Mouse (Mus musculus): ENCODE measurements around the gene Brk1. TPM values are rescaled to one million over a fixed set of nuclear protein-coding genes. Genes with fewer than 3 reads are reported as not detected.

Gene Brk1
- polyA plus RNA-seq, 1 experiment from 2014 or later = 201 TPM

DNA sequence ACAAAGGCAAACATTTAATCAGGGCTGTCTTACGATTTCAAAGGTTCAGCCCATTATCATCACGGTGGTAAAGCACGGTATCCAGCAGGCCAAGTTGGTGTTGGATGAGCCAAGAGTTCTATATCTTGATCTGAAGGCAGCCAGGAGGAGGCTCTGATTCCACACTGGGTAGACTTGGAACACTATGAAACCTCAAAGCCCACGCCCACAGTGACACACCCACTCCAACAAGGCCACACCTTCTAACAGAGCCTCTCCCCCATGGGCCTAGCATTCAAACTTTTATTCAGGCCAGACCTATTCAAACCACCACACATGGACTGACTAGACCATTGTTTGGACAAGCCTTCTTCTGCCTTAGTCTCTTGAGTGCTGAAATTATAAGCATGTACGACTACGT lies 1.8 kb upstream of the Brk1 start:
- Histone ChIP-seq H3K9ac (ENCODE audit: low read length) (no peak overlapping the region), H3K36me3 (ENCODE audit: control insufficient read depth, insufficient read depth, low read length) (no peaks in the 10 kb centered on the region), H3K4me2 (replicated peaks; ENCODE audit: low read depth) (no peak overlapping the region), H3K9me3 (ENCODE audit: control insufficient read depth, low read length) (no peaks in the 10 kb centered on the region), H3K4me1 (replicated peaks; ENCODE audit: control insufficient read depth, insufficient read depth) (peaks cover 6% of the 10 kb centered on the region; the same call in 1 of the 2 replicates), H3K27me3 (ENCODE audit: control insufficient read depth, insufficient read depth, low read length) (no peaks in the 10 kb centered on the region), H3K4me3 (ENCODE audit: low read depth, low read length) (no peak overlapping the region), H3K27ac (replicated peaks) (no peak overlapping the region)
- DNase-seq (ENCODE audit: low spot score) = no peak
- ATAC-seq (ENCODE audit: low FRiP score, low TSS enrichment) = no peak
- TF ChIP-seq EP300 (optimal IDR thresholded peaks at IDR 0.05) = no peak
- 85% methylated on average over 6 of the region's 6 CpGs for WGBS

DNA sequence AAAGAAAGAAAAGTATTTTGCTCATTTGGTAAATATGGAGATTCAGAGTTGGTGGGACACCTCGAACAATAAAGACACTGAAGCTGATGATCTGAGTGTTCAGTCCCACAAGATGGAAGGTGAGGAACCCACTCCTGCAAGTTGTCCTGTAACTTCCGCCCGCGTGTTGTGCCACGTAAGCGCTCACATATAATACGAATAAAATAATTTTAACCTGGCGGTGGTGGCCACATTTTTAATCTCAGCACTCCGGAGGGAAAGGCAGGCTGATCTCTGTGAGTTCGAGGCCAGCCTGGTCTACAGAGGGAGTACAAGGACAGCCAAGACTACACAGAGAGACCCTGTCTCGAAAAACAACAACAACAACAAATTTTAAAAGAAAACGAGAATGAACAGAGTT lies 579 bp upstream of the Brk1 start:
- Histone ChIP-seq H3K4me2 (replicated peaks; ENCODE audit: low read depth) (peak overlapping the region; percentile 81), H3K36me3 (ENCODE audit: control insufficient read depth, insufficient read depth, low read length) (no peaks in the 10 kb centered on the region), H3K9ac (ENCODE audit: low read length) (no peak overlapping the region; the same call in 1 of the 2 replicates), H3K4me1 (replicated peaks; ENCODE audit: control insufficient read depth, insufficient read depth) (peaks cover 6% of the 10 kb centered on the region; the same call in 1 of the 2 replicates), H3K4me3 (ENCODE audit: low read depth, low read length) (peak overlapping the region; percentile 92), H3K9me3 (ENCODE audit: control insufficient read depth, low read length) (no peaks in the 10 kb centered on the region), H3K27ac (replicated peaks) (no peak overlapping the region), H3K27me3 (ENCODE audit: control insufficient read depth, insufficient read depth, low read length) (no peaks in the 10 kb centered on the region)
- ATAC-seq (ENCODE audit: low FRiP score, low TSS enrichment) = no peak; the same call in 1 of the 2 replicates
- no peak for DNase-seq (ENCODE audit: low spot score)
- no peak for TF ChIP-seq EP300 (optimal IDR thresholded peaks at IDR 0.05)
- no peak for TF ChIP-seq CTCF (IDR thresholded peaks at IDR 0.05; ENCODE audit: low read depth)
- 55% methylated on average over 12 of the region's 12 CpGs for WGBS

DNA sequence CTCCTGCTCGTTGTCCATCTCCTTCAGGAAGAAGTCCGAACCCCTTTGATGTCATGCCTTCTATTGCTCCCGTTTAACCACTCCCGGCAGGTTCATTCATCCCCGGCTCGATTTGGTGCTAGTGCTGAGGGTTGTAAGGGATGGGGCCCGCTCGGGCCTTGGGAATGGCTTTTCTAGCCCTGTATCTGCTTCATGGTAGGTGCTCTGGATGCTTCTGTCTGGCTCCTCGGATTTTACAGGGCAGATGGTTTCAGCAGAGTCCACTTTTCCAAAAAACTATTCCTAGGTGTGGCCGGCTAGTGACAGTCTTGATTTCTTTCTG lies 613 bp downstream of the Brk1 start:
- Histone ChIP-seq H3K27ac (replicated peaks) (peak overlapping the region; percentile 87; the same call in 1 of the 2 replicates), H3K4me1 (replicated peaks; ENCODE audit: control insufficient read depth, insufficient read depth) (peaks cover 6% of the 10 kb centered on the region; the same call in 1 of the 2 replicates), H3K9ac (ENCODE audit: low read length) (peak overlapping the region; percentile 89), H3K4me3 (ENCODE audit: low read depth, low read length) (peak overlapping the region; percentile 92), H3K9me3 (ENCODE audit: control insufficient read depth, low read length) (no peaks in the 10 kb centered on the region), H3K36me3 (ENCODE audit: control insufficient read depth, insufficient read depth, low read length) (no peaks in the 10 kb centered on the region), H3K4me2 (replicated peaks; ENCODE audit: low read depth) (peak overlapping the region; percentile 81), H3K27me3 (ENCODE audit: control insufficient read depth, insufficient read depth, low read length) (no peaks in the 10 kb centered on the region)
- no peak for TF ChIP-seq CTCF (IDR thresholded peaks at IDR 0.05; ENCODE audit: low read depth)
- no peak for TF ChIP-seq EP300 (optimal IDR thresholded peaks at IDR 0.05)
- ATAC-seq (ENCODE audit: low FRiP score, low TSS enrichment) = no peak; the same call in 1 of the 2 replicates
- WGBS = 3% methylated on average over 10 of the region's 10 CpGs
- DNase-seq (ENCODE audit: low spot score) = no peak

DNA sequence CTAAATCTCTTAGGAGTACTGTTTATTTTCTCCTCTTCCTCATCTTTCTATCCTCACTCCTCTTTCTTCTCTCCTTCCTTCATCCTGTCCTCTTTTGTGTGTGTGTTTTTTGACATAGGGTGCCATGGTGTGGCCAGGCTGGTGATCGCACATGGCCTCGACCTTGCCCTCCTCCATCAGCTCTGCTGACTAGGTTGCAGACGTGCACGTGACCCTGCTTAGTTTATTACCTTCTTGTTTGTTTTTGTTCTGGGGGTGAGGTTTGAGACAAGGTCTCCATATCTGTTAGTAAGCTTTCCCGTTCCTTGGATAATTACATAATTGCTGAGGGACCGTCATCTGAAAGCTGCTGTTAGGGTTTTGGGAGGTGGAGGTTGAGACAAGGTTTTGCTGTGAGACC lies 4.3 kb downstream of the Brk1 start:
- Histone ChIP-seq H3K9ac (ENCODE audit: low read length) (no peak overlapping the region), H3K4me2 (replicated peaks; ENCODE audit: low read depth) (no peak overlapping the region), H3K9me3 (ENCODE audit: control insufficient read depth, low read length) (no peaks in the 10 kb centered on the region), H3K4me3 (ENCODE audit: low read depth, low read length) (no peak overlapping the region), H3K36me3 (ENCODE audit: control insufficient read depth, insufficient read depth, low read length) (no peaks in the 10 kb centered on the region), H3K27me3 (ENCODE audit: control insufficient read depth, insufficient read depth, low read length) (no peaks in the 10 kb centered on the region), H3K27ac (replicated peaks) (no peak overlapping the region), H3K4me1 (replicated peaks; ENCODE audit: control insufficient read depth, insufficient read depth) (peaks cover 6% of the 10 kb centered on the region; the same call in 1 of the 2 replicates)
- no peak for DNase-seq (ENCODE audit: low spot score)
- 76% methylated on average over 6 of the region's 6 CpGs for WGBS
- TF ChIP-seq CTCF (IDR thresholded peaks at IDR 0.05; ENCODE audit: low read depth) = no peak
- no peak for TF ChIP-seq EP300 (optimal IDR thresholded peaks at IDR 0.05)
- ATAC-seq (ENCODE audit: low FRiP score, low TSS enrichment) = no peak

DNA sequence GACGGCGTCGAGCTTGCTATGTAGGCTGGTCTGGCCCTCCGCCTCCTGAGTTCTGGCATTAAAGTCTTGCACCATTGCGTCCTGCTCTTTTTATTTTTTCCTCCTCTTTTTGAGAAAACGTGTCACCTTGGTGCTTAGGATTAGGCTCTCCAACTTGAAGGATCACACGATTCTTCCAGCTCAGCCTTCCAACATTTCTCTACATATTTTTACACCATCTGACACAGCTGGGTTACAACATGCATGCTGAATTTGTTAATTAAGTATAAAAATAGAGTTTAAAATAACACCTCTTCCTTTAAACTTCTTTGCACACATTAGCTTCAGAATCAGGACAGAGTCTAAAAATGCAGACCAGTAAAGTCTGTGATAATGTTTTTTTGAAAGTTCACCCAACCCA lies 4.7 kb downstream of the Brk1 start:
- WGBS = 90% methylated on average over 7 of the region's 7 CpGs
- Histone ChIP-seq H3K4me3 (ENCODE audit: low read depth, low read length) (no peak overlapping the region), H3K27ac (replicated peaks) (no peak overlapping the region), H3K4me2 (replicated peaks; ENCODE audit: low read depth) (no peak overlapping the region), H3K4me1 (replicated peaks; ENCODE audit: control insufficient read depth, insufficient read depth) (peaks cover 6% of the 10 kb centered on the region; the same call in 1 of the 2 replicates), H3K27me3 (ENCODE audit: control insufficient read depth, insufficient read depth, low read length) (no peaks in the 10 kb centered on the region), H3K9ac (ENCODE audit: low read length) (no peak overlapping the region), H3K36me3 (ENCODE audit: control insufficient read depth, insufficient read depth, low read length) (peaks cover 3% of the 10 kb centered on the region), H3K9me3 (ENCODE audit: control insufficient read depth, low read length) (no peaks in the 10 kb centered on the region)
- ATAC-seq (ENCODE audit: low FRiP score, low TSS enrichment) (no peak), DNase-seq (ENCODE audit: low spot score) (no peak)
- TF ChIP-seq EP300 (optimal IDR thresholded peaks at IDR 0.05) = no peak
- TF ChIP-seq CTCF (IDR thresholded peaks at IDR 0.05; ENCODE audit: low read depth) = no peak

DNA sequence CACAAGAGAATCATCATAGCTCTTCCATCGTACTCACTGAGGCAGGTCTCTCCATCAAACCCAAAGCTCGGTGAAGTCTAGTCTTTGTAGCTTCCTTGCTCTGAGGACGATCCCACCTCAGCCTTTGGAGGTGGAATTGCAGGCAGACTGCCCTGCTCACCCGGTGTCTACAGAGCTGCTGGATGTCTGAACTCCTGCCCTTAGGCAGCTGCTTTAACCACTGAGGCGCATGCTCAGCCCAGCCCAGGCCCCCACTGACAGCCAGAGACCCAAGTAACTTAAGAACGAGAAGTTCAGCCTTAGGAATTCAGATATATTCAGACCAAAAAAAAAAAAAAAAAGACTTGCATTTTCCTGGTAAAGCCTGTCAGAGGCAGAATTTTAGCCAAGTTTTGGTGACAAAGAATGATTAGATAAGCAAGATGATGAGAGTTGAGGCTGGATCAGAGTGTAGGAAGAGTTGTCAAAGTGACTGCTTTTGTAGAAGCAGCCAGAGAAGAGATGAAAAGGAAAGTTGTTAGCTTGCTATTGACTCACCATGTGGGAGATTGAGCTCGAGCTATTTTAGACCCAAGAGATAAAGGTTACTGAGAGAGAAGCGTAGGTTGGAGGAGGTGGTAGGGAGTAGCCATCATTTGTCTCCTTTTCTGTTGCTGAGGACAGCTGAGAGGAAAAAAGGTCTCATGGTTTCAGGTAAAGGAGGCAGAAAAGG lies 7.8 kb downstream of the Brk1 start:
- Histone ChIP-seq H3K27ac (replicated peaks) (no peak overlapping the region), H3K4me1 (replicated peaks; ENCODE audit: control insufficient read depth, insufficient read depth) (no peaks in the 10 kb centered on the region), H3K9ac (ENCODE audit: low read length) (no peak overlapping the region), H3K4me3 (ENCODE audit: low read depth, low read length) (no peak overlapping the region), H3K36me3 (ENCODE audit: control insufficient read depth, insufficient read depth, low read length) (peaks cover 15% of the 10 kb centered on the region), H3K9me3 (ENCODE audit: control insufficient read depth, low read length) (no peaks in the 10 kb centered on the region), H3K27me3 (ENCODE audit: control insufficient read depth, insufficient read depth, low read length) (no peaks in the 10 kb centered on the region), H3K4me2 (replicated peaks; ENCODE audit: low read depth) (no peak overlapping the region)
- 88% methylated on average over 8 of the region's 8 CpGs for WGBS
- ATAC-seq (ENCODE audit: low FRiP score, low TSS enrichment) = no peak
- DNase-seq (ENCODE audit: low spot score) = no peak
- TF ChIP-seq CTCF (IDR thresholded peaks at IDR 0.05; ENCODE audit: low read depth) (no peak), EP300 (optimal IDR thresholded peaks at IDR 0.05) (no peak)
